Mouse (Mus musculus) thymus, postnatal 4 days (tissue): ENCODE results near the gene Sorl1.

Experiments
- DNase-seq: peaks from one replicate; pipeline ENCODE4 v3.0.0; 2021

Gene Sorl1

GRCm38 (mm10) chr9:41950109-41950990 lies 173.7 kb downstream of the Sorl1 start:
- DNase-seq = peak; percentile 88

GRCm38 (mm10) chr9:41949476-41949875 lies 174.6 kb downstream of the Sorl1 start:
- no peak for DNase-seq

DNA sequence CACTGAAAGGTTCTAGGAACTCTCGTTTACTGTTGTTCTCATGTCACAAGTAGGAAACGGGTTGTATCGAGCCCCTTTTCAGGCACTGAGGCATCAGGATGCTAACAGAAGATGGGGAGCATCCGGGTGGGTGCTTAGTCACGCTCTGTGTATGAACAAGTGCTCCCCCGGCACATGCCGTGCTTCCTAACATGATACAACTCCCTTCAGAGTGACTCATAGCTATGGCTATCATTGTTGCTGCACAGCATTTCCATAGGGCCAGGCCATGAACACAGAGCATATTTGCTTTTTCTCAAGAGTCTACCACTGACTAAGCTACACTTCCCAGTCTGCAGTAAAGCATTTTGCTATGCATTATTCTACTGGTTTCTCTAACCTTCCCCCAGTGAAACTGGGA lies 179.1 kb downstream of the Sorl1 start:
- DNase-seq = no peak

DNA sequence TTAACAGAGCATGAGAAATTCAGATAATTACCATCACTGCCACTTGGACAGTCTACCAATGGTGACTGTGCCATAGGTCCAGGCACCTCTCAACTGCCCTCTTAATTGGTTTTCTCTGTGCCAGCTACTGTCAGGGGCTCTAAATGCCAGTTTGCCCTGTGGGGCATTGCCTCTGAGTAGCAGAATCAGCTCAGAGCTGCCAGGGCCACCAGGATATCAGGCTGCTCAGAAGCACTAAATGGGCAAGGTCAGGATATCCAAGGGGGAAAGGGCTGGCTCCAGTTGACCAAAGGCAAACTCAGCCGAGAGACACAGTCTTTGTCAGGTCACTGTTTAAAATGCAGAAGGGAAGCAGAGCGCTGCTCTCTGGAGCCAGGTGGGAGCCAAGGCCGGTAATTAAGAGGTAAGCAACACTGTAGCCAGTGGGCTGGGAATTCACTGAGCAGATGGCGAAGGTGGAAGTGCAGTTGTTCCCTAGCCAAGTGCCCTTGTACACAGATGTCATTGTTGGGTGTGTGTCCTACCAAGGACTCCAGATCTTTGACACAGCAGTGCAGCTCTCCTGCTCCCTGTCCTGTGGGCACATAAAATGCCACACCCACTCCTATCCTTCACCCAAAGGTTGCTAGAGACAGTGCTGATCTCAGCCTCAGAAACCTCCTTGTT lies 181.0 kb downstream of the Sorl1 start:
- DNase-seq = no peak

DNA sequence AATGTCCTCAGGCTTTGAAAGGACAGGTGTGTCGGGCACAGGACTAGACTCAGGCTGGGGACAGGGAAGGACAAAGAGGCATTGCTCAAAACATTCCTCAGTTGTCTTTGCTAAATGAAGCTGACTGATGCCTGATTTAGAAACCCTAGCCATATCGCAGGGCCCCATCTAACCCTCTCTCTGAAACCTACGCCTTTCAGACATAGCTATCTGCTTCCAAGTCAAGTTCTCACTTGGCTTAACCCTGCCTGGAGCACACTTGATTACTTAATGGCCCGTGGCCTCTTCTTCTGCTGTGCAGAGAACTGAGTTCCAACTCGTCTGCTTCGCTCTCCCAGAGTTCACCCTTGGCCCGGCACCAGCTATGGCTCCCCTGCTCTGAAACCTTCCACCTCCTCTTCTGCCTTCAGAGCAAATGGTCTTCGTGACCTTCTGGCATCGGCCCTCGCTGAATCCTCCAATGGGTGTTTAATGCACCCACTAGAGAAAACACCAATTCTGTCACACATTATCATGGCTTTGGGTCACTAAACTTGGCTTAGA lies 183.7 kb downstream of the Sorl1 start:
- no peak for DNase-seq

DNA sequence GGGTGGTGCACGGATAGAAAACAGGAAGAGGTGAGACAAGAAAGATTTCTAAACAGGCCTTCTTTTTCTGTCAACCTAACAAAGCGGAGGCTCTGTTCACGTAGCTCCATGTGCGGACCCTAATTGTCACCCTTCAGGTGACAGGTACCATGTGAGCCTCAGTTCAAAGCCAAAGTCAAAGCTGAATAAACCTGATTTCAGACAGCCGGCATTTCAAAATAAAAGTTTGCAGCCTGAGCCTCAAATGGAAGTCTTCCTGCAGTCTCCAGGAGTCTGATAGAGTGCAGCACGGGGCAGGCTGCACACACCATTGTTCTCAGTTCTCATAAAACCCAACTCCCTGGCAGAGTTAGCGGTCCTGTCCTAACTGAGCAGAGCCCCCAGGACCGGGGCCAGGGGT lies 185.6 kb downstream of the Sorl1 start:
- no peak for DNase-seq

- DNase-seq = no peak
Measured at GRCm38 (mm10) chr9:41937967-41938348, 186.1 kb downstream of the Sorl1 start.

DNA sequence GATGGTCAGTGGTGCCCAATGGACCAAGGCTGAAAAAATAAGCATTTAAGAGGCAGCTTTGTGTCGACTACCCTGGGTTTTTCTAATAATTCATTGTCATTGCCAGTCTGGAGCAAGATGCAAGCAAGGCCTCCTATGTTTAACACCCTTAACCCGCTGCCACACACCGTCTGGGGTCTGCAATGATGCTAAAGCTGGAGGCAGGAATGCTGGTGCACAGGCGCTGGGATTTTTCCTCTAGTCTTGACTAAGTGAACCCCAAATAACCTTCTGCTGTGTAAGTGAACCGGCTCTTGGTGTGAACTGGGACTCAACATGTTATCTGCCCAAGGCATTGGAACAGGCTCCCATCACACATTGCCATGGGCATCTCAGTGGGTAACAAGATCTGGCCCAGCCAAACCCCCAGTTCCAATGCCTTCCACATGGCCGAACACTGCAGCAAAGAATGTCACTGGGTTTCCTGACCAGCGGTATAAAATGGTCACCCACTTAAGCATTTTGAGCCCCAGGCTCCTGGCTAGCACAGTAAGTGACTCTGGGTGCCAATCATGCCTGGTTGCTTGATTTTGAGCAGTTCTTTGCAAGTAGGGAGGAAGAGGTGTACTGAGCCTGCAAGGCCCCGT lies 186.6 kb downstream of the Sorl1 start:
- no peak for DNase-seq

GRCm38 (mm10) chr9:41936598-41936997 lies 187.5 kb downstream of the Sorl1 start:
- no peak for DNase-seq

DNA sequence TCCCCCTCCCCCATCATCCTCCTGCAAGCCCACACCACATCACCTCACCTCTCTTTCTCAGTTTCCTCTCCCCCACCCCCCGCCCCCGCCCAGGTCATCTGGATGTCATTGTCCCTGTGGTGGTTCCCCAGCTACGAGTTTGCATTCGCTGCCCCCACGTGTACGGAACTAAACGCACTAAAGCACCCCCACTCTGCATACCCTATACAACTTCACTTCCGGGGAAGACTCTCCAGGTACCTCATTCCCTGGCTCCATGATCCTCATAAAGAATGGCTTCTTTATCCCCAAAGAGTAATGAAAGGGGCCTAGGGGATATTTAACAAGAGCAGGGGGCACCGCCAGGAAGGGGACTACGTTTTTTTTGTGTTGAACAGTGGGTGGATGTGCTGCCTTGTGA lies 188.1 kb downstream of the Sorl1 start:
- no peak for DNase-seq

DNA sequence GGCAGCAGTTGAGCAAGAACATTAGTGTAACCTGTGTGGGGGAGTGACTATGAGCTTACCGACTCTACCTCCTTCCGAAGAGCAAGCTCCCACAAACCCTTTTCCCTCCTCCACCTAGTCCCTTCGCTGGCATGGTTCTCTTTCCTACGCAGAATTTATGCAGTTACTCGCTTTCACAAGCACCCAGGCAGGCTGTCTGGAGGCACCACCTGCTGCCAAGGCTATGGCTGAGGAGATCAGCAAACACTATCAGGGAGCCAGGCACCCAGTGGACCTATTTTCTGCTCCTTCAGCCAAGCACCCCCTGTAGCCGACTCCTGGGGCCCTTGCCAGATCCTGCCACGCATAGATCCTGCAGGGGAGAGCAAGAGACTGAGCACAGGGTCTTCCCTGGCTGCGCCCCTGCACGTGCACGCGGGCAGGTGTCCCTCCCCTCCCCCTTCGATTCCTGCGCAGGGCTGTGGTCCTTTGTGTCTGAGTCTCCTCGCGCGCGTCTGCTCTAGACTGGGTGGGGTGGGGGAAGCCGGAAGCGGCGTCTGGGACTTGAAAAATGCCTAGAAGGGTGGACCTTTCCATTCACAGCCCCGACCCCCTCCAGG lies 188.6 kb downstream of the Sorl1 start:
- peak; percentile 76 for DNase-seq

DNA sequence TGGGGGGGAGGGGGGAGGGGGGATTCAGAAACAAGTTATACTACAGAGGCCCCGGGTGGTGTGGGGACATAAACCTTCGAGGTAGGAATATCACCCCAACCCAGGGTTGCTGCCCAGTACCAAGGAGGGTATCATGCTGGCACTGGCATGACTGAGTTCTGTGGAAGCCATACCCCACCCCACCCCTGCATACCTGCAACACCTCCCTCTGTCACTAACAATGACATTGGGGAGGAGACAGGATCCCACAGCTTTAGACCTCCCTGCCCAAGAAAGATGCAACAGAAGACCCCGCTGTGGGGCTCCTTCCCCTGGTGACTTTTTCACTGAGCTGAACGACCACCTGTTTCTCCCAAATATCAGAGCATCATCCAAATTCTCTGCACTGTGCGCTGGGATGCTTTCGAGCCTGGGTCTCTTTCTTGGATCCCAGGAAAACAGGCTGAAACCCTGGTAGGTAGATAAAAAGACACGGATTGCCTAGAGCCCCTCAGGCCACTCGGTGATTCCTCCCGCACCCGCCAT lies 189.2 kb downstream of the Sorl1 start:
- DNase-seq = no peak

- DNase-seq = no peak
Measured at GRCm38 (mm10) chr9:41929986-41930385, 194.1 kb downstream of the Sorl1 start.

DNA sequence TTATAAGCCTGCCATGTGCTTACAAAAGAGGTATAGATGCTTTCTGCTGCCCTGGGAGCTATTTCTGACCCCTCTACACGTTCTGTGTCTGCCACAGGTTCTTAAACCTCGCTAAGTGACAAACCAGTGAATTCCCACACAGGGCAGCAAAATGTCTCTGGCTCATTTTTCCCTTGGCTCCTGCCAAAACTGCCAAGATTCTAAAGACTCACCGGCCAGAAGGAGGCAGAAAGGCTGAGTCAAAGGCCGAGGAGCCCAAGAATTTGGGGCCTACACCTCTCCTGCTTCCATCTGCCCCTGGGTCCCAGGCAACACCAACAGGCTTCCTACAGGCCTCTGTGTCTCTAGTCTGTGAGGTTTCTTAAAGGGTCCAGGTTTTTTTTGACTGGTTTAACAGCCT lies 198.4 kb downstream of the Sorl1 start:
- DNase-seq = no peak

GRCm38 (mm10) chr9:41924140-41924539 lies 200.0 kb downstream of the Sorl1 start:
- no peak for DNase-seq

DNA sequence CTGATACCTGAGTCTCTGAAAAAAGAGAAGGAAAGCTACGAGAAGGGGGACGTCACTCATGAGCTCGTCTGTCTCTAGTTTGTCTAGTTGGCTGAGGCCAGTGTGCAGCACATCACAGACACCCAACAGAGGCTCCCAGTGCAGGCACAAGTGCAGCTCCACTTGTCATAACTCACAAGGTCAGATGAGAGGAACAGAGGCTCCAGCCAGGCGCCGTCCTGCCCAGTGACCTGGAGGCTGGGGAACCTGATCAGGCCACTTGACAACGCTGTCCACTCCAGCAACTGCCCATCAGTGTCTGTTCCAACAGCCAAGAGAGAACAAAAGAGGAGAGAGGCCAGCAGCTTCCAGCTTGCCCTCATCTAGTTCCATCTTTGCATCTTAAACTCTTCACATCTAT lies 201.7 kb downstream of the Sorl1 start:
- no peak for DNase-seq

DNA sequence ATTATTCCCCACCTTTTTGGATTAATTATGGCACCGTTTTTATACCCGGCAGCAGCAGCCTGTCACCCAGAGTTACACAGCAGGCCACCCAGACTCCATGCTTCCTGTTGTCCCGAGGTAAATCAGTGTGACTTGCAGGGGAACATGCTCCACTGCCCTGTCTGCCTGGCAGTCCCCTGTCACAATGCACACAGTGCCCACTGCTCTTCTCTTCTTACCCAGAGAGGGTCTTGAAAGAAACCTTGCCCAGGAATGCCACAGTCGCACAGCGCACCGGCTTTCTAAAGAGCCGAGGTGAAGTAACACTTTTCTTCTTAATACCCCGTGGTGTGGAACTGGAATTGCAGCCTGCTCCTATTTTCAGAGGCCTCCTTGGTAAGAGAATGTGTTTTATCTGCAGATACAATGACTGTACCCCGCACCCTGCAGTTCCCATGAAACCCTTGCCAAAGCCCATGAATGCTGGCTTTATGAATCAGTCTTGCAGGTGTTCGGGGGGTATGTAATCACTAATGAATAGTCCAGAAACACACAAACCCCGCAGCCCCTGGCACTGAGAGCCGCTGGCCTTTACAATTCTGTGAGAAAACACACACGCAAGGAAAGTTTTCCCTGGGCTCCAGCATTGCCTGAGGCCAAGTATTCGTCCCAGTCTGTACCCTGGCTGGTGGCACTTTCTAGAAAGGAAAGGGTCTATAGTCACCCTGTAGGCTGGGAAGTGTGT lies 205.3 kb downstream of the Sorl1 start:
- DNase-seq = no peak

- no peak for DNase-seq
Measured at GRCm38 (mm10) chr9:41918155-41918554, 205.9 kb downstream of the Sorl1 start.

GRCm38 (mm10) chr9:41915571-41915970 lies 208.5 kb downstream of the Sorl1 start:
- no peak for DNase-seq
